Mouse (Mus musculus) gastrocnemius, postnatal 10 days (tissue): ENCODE results near the gene Defb30. TPM values are rescaled to one million over a fixed set of nuclear protein-coding genes. Genes with fewer than 3 reads are reported as not detected.

Experiments
- total RNA-seq, 2 experiments: library from RNA; stranded (reverse); gene quantifications; 2 replicates each; pipeline ENCODE4 v1.2.3; 2021

The Defb30 gene
- total RNA-seq, 2 experiments from 2014 or later = not detected

Other genes starting within 250 kb of the Defb30 start
- 10 to 100 TPM in 1 of 2 experiments, 1 to 10 TPM in 1; 8.9 to 10.1 TPM for gene Wdfy2, start 212.3 kb downstream of the Defb30 start, total RNA-seq
- gene Defb48, start 65.5 kb downstream of the Defb30 start, total RNA-seq = not detected
- gene Defb47, start 51.9 kb downstream of the Defb30 start, total RNA-seq = not detected
- gene Defb43, start 38.2 kb downstream of the Defb30 start, total RNA-seq = not detected
- not detected for gene Defb42, start 3.0 kb downstream of the Defb30 start, total RNA-seq